Mouse (Mus musculus) MEL (cell line): ENCODE results near the gene Elovl5.

ENCODE experiments used
- CTCF ChIP-seq, 3 experiments: IDR thresholded peaks in 2 of 3; conservative IDR thresholded peaks in 1 of 3; 2 replicates each; pipeline ENCODE4 v1.5.1; 2011 to 2012; ENCODE audit warnings: low read length in 3 of 3, low read depth in 2 of 3, mild to moderate bottlenecking in 2 of 3, improper control_type of control experiment in 1 of 3, inconsistent platforms in 1 of 3, mixed read lengths in 1 of 3, moderate library complexity in 1 of 3; ENCODE audit not compliant: control insufficient read depth in 1 of 3, insufficient read depth in 1 of 3, poor library complexity in 1 of 3, severe bottlenecking in 1 of 3
- ETS1 ChIP-seq: IDR thresholded peaks from 2 replicates; pipeline ENCODE4 v1.6.1; 2012; ENCODE audit warnings: low read depth, mild to moderate bottlenecking, inconsistent platforms, low read length, improper control_type of control experiment, moderate library complexity
- RAD21 ChIP-seq: IDR thresholded peaks from 2 replicates; pipeline ENCODE4 v1.6.1; 2011; ENCODE audit warnings: mild to moderate bottlenecking, low read depth, low read length, improper control_type of control experiment
- TBP ChIP-seq: IDR thresholded peaks from 2 replicates; pipeline ENCODE4 v1.8.0; 2011; ENCODE audit warnings: low read depth, low read length, improper control_type of control experiment
- ZC3H11A ChIP-seq: IDR thresholded peaks from 2 replicates; pipeline ENCODE4 v1.6.1; 2012; ENCODE audit warnings: low read depth, mild to moderate bottlenecking, inconsistent platforms, low read length, improper control_type of control experiment
- ZNF384 ChIP-seq: IDR thresholded peaks from 2 replicates; pipeline ENCODE4 v1.6.1; 2012; ENCODE audit warnings: low read depth, mild to moderate bottlenecking, inconsistent platforms, low read length, improper control_type of control experiment

DNA sequence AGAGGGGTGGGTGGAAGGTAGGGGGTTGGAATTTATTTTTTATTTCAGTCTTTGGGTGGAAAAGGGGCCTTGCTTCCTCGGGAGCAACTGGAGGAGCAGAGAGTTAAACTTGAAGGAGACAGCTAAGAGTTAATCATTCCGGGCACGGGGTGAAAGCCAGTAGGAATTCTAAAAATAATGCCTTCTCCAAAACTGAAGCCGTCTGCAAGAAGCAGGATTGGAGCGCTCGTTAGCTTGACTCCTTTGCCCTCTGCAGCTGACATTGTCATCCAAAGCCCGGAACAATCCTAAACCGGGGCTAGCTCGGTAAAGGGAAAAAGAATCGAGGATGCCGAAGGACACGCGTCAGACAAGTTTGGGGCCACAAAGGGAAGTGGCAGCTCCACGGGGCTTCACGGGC is 99.1 kb downstream of the Elovl5 start:
- TF ChIP-seq ETS1 (no peak), TBP (no peak), ZNF384 (no peak), ZC3H11A (no peak), CTCF (IDR thresholded peaks at IDR 0.05 in 2 of 3, conservative IDR thresholded peaks at IDR 0.05 in 1 of 3; ENCODE audit: control insufficient read depth in 1 of 3, insufficient read depth in 1 of 3, low read depth in 2 of 3, low read length in 3 of 3, poor library complexity in 1 of 3, severe bottlenecking in 1 of 3) (no peak), RAD21 (no peak)
